Mouse (Mus musculus): ENCODE measurements around the gene Sh3gl3. TPM values are rescaled to one million over a fixed set of nuclear protein-coding genes. Genes with fewer than 3 reads are reported as not detected.

The Sh3gl3 gene
- polyA plus RNA-seq, 1 experiment from 2014 or later = 42.5 TPM

DNA sequence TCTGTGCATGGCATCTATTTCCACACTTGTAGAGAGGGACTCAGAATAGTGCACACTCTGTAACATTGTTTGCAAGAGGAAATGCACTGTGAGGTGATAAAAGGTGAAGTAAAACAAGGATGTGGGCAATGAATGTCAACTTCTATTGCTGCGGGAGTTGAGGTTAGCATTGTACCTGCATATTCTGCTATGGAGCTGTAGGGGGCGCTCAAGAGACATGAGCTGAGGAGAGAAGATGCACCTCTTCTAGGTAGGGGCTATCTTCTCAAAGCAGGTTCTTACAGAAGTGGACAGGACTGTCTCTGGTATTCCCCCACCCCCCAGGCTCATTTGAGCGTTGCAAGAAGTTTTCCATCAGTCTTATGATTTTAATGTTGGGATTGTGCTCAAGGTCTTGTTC is 165.6 kb downstream of the Sh3gl3 start:
- Histone ChIP-seq H3K27ac (no peak overlapping the region), H3K4me3 (no peak overlapping the region), H3K36me3 (no peaks in the 10 kb centered on the region), H3K27me3 (peaks cover 43% of the 10 kb centered on the region), H3K4me1 (peaks cover 7% of the 10 kb centered on the region; the same call in 1 of the 2 replicates), H3K9me3 (no peaks in the 10 kb centered on the region), H3K9ac (no peak overlapping the region), H3K4me2 (replicated peaks) (no peak overlapping the region)
- no peak for ATAC-seq (ENCODE audit: insufficient number of reproducible peaks, insufficient read depth, low FRiP score, low TSS enrichment)
- WGBS = 46% methylated on average over 3 of the region's 3 CpGs

DNA sequence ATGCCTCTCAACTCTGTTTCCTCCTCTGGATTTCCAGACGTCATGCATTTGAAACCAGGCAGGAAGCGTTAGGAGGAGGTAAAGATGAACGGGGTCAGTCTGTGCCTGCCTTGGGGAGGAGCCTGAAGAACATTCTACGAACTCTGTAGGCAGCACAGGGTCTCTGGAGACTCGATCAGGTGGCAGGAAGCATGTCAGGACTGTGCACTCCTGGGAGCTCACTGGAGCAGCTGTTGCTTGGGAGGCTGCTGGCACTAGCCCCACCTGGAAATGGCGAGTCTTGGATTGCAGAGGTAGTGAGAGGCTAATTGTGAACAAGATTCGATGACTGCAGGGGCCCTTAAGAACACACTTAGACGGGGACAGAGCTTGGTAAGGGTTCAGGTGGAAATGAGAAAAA is 167.8 kb downstream of the Sh3gl3 start:
- H3K27ac ChIP-seq = no peak overlapping the region
- H3K4me2 ChIP-seq (replicated peaks) = no peak overlapping the region
- H3K36me3 ChIP-seq = no peaks in the 10 kb centered on the region
- no peak overlapping the region for H3K9ac ChIP-seq
- 26% methylated on average over 8 of the region's 8 CpGs for WGBS
- ATAC-seq (ENCODE audit: insufficient number of reproducible peaks, insufficient read depth, low FRiP score, low TSS enrichment) = no peak
- H3K4me3 ChIP-seq = no peak overlapping the region
- H3K4me1 ChIP-seq = no peaks in the 10 kb centered on the region
- H3K27me3 ChIP-seq = peaks cover 21% of the 10 kb centered on the region
- H3K9me3 ChIP-seq = no peaks in the 10 kb centered on the region

DNA sequence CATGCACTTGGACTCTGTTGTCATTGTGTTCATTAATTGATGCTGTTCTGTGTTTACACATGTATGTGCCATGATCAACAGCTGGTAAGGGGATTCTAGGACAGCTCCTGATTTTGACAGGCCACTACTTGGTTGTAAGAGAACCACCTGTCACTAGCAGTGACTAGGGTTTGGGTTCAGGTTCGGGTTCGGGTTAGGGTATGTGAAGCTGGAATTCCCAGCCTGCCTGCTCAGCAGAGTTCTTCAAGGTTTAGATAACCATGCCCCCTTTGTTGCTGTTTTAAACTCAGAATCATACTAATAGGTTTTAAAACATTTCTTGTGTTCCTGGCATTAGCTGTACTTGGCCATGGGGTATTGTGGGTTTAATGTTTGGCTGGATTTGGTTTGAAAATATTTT is 173.1 kb downstream of the Sh3gl3 start:
- no peaks in the 10 kb centered on the region for H3K4me1 ChIP-seq
- no peaks in the 10 kb centered on the region; the same call in 1 of the 2 replicates for H3K27me3 ChIP-seq
- no peaks in the 10 kb centered on the region for H3K36me3 ChIP-seq
- H3K4me3 ChIP-seq = no peak overlapping the region
- H3K27ac ChIP-seq = no peak overlapping the region
- no peak for ATAC-seq (ENCODE audit: insufficient number of reproducible peaks, insufficient read depth, low FRiP score, low TSS enrichment)
- H3K9ac ChIP-seq = no peak overlapping the region
- no peak overlapping the region for H3K4me2 ChIP-seq (replicated peaks)
- H3K9me3 ChIP-seq = no peaks in the 10 kb centered on the region
- 76% methylated on average over 2 of the region's 2 CpGs for WGBS

DNA sequence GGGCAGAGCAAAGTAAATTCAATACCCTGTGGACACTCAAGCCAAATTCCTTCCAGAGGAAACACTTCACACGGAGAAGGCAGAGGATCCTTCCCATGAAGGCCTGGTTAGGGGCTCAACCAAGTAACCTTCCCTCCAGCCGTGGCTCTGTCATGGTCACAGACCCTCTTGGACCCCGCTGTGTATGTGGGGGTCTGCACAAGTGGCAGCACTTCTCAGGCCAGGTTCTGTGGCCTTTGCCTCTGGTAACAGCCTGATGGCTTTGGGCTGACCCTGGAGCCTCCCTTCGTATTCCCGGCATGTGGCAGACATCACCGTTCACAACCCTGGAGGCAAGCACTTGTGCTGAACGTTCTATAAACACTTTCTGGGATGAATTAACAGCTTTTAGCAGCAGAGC is 176.2 kb downstream of the Sh3gl3 start:
- H3K9me3 ChIP-seq = no peaks in the 10 kb centered on the region
- H3K27ac ChIP-seq = no peak overlapping the region
- H3K4me3 ChIP-seq = no peak overlapping the region
- ATAC-seq (ENCODE audit: insufficient number of reproducible peaks, insufficient read depth, low FRiP score, low TSS enrichment) = no peak
- H3K36me3 ChIP-seq = no peaks in the 10 kb centered on the region
- no peak overlapping the region for H3K4me2 ChIP-seq (replicated peaks)
- H3K27me3 ChIP-seq = no peaks in the 10 kb centered on the region; the same call in 1 of the 2 replicates
- WGBS = 53% methylated on average over 7 of the region's 7 CpGs
- H3K9ac ChIP-seq = no peak overlapping the region
- H3K4me1 ChIP-seq = no peaks in the 10 kb centered on the region

DNA sequence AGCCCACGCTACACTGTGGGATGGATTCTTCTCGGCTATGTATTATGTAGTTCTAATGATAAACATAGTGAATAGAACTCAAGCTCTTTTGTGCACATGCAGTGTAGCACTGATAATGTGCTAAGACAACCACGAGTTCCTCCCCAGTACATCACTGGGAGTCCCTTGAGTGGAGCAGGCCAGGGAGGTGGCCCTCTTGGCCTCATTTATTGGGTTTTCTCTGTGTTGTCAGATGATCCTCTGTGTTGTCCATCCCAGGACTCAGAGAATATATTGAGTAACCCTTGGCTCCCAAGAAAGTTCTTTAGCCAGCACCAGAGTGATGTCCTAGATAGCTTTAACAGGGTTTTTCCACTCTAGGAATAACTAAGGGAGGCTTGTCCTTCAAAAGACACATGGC is 176.8 kb downstream of the Sh3gl3 start:
- H3K4me2 ChIP-seq (replicated peaks) = no peak overlapping the region
- H3K4me1 ChIP-seq = no peaks in the 10 kb centered on the region
- H3K9ac ChIP-seq = no peak overlapping the region
- H3K27ac ChIP-seq = no peak overlapping the region
- no peaks in the 10 kb centered on the region for H3K36me3 ChIP-seq
- no peak for ATAC-seq (ENCODE audit: insufficient number of reproducible peaks, insufficient read depth, low FRiP score, low TSS enrichment)
- WGBS = 83% methylated on average over 3 of the region's 3 CpGs
- H3K9me3 ChIP-seq = no peaks in the 10 kb centered on the region
- no peaks in the 10 kb centered on the region; the same call in 1 of the 2 replicates for H3K27me3 ChIP-seq
- no peak overlapping the region for H3K4me3 ChIP-seq

Other genes with a start within 250 kb of the Sh3gl3 start
- 34.7 and 35.7 TPM in 2 replicates for gene Hdgfl3, start 239.4 kb upstream of the Sh3gl3 start, polyA plus RNA-seq (2016; fragmentation: Nextera tagmentation; extraction: Ambion mirVana)
- gene Bnc1, start 181.5 kb upstream of the Sh3gl3 start, polyA plus RNA-seq (2016; fragmentation: Nextera tagmentation; extraction: Ambion mirVana) = 4.5 and 5.2 TPM in 2 replicates
- gene Adamtsl3, start 161.9 kb downstream of the Sh3gl3 start, polyA plus RNA-seq (2016; fragmentation: Nextera tagmentation; extraction: Ambion mirVana) = 1.7 and 2.8 TPM in 2 replicates

All from embryonic facial prominence, embryonic 12.5 days (tissue).